Mouse (Mus musculus) testis, adult 2 months (tissue): ENCODE data around the gene Nat9.

ENCODE experiments used
- CTCF ChIP-seq: fragments of 200-500 bp; IDR thresholded peaks from 2 replicates; pipeline ENCODE4 v1.5.1; 2012; ENCODE audit warnings: low read depth, mild to moderate bottlenecking, inconsistent platforms, low read length, moderate library complexity; ENCODE audit not compliant: control insufficient read depth, insufficient read depth, insufficient replicate concordance
- POLR2A ChIP-seq: fragments of 200-500 bp; IDR thresholded peaks from 2 replicates; pipeline ENCODE4 v1.6.1; 2012; ENCODE audit warnings: low read depth, mild to moderate bottlenecking, inconsistent platforms, low read length, moderate library complexity; ENCODE audit not compliant: control insufficient read depth

DNA sequence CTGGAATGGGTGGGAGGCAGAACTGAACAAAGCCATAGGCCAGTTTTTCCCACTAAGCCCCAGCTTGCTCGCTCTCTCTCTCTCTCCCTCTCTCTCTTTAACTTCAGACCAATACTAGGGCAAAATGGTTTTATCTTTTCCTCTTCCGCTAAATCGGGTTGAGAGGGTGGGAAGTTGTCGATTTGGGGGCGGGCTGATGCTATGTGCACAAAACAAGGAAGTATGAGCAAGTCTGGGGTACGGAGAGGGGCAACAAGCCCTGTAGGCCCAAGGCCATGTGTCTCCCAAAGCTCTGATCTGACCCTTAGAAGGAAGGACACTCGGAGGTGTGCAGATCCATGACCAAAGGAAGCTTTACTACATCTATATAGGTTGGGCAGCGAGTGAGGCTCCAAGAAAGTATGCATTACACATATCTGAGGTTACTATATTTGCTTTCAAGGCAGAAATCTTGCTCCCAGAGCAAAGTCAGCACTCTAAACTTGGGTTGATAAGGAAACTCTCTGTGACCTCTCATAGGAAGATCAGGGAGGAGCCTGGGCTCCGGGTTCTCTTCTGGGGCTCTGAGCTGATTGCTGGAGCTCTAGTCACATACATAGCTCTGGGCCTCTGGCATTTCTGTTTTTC, 26.0 kb downstream of the Nat9 start:
- no peak for TF ChIP-seq CTCF
- no peak for TF ChIP-seq POLR2A
